Mouse (Mus musculus) forebrain, postnatal 0 days (tissue): Measurements from ENCODE around the gene Tacr2. TPM values are rescaled to one million over a fixed set of nuclear protein-coding genes. Genes with fewer than 3 reads are reported as not detected.

Experiments
- ATAC-seq: fragments of 200-750 bp; cut with Nextera tagmentation; 2 replicates; pipeline ENCODE4 v1.8.0; 2017; ENCODE audit warnings: mild to moderate bottlenecking, moderate library complexity
- DNase-seq: peaks from one replicate; pipeline ENCODE4 v3.0.0-alpha.2; 2015
- H3K27ac ChIP-seq: fragments of 300-500 bp; sonication (generic); 2 replicates; pipeline ENCODE4 v1.5.1; 2014; ENCODE audit warnings: low read depth, mild to moderate bottlenecking, antibody characterized with exemption, low read length, moderate library complexity, mixed read lengths
- H3K27me3 ChIP-seq: fragments of 300-500 bp; sonication (generic); 2 replicates; pipeline ENCODE4 v1.6.1; 2014; ENCODE audit warnings: mild to moderate bottlenecking, low read length, mixed read lengths; ENCODE audit not compliant: insufficient read depth
- H3K36me3 ChIP-seq: fragments of 300-500 bp; sonication (generic); 2 replicates; pipeline ENCODE4 v1.6.1; 2014; ENCODE audit warnings: mild to moderate bottlenecking, moderate library complexity; ENCODE audit not compliant: insufficient read depth
- H3K4me1 ChIP-seq: fragments of 300-500 bp; sonication (generic); 2 replicates; pipeline ENCODE4 v1.6.1; 2014; ENCODE audit warnings: antibody characterized with exemption; ENCODE audit not compliant: insufficient read depth
- H3K4me2 ChIP-seq: fragments of 300-500 bp; sonication (generic); 2 replicates; pipeline ENCODE4 v1.6.1; 2014; ENCODE audit warnings: low read depth, mild to moderate bottlenecking, moderate library complexity
- H3K4me3 ChIP-seq: fragments of 300-500 bp; sonication (generic); 2 replicates; pipeline ENCODE4 v1.5.1; 2014; ENCODE audit warnings: low read depth, low read length, mixed read lengths
- H3K9ac ChIP-seq: fragments of 300-500 bp; sonication (generic); 2 replicates; pipeline ENCODE4 v1.6.1; 2014; ENCODE audit warnings: mild to moderate bottlenecking
- H3K9me3 ChIP-seq: fragments of 300-500 bp; sonication (generic); 2 replicates; pipeline ENCODE4 v1.6.1; 2016; ENCODE audit warnings: low read length
- CTCF ChIP-seq: sonication (generic); IDR thresholded peaks from 2 replicates; pipeline ENCODE4 v1.5.1; 2016; ENCODE audit warnings: antibody characterized with exemption, control low read depth, low read depth
- WGBS: fragments of 180-500 bp; shearing (Covaris S2); extraction: QIAGEN DNeasy Blood & Tissue Kit; methylation state at CpG from one replicate; pipeline ENCODE4 v1.1.7; 2014; 5-methylcytosine and 5-hydroxymethylcytosine counted together
- polyA plus RNA-seq: library from polyadenylated mRNA; unstranded; fragments of >200 nt; fragmentation: Nextera tagmentation; extraction: Ambion mirVana; gene quantifications from 2 replicates; pipeline ENCODE4 v1.2.1, GENCODE M21; 2015
- total RNA-seq: library from RNA; depleted of rRNA; stranded (reverse); fragments of >200 nt; gene quantifications from 2 replicates; pipeline ENCODE4 v1.2.3, GENCODE M21; 2014; rRNA removed

Tacr2 gene
- total RNA-seq (not detected in 2 replicates), polyA plus RNA-seq (not detected in 2 replicates)

DNA sequence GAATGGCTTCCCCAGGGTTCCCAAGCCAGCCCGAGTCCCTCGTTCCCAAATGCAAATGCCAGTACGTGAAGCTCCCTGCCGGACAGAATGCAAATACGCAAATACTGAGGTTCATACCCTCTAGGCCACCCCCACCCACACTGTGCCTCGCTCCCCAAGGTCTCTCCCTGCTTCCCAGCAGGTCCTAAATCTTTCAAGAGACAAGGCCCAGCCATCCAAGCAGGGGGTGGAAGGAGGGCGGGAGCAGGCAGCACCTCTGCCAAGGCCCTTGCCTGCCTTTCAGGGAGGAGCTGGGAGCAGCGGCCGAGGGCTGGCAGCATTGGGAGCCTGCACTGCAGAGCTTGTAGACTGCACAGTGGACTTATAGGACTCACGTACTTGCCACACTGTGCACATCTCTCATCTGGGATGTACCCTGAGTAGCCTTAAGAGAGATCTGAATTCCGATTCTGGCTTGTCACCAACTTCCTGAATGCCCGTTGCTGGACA lies at the start of gene Tacr2:
Tacr2 (plus strand) TSS at position 439 of the 489 bp plus-strand sequence.
- Histone ChIP-seq H3K9me3 (no peaks in the 10 kb centered on the region), H3K4me2 (no peak within 1 kb of the TSS), H3K4me1 (no peaks in the 10 kb centered on the region), H3K4me3 (no peak within 1 kb of the TSS), H3K9ac (no peak within 1 kb of the TSS), H3K27ac (no peak within 1 kb of the TSS), H3K36me3 (no peaks in the 10 kb centered on the region), H3K27me3 (no peaks in the 10 kb centered on the region)
- DNase-seq (no peak), ATAC-seq (no peak)
- no peak for TF ChIP-seq CTCF
- 54% methylated on average over 12 of the region's 12 CpGs for WGBS

DNA sequence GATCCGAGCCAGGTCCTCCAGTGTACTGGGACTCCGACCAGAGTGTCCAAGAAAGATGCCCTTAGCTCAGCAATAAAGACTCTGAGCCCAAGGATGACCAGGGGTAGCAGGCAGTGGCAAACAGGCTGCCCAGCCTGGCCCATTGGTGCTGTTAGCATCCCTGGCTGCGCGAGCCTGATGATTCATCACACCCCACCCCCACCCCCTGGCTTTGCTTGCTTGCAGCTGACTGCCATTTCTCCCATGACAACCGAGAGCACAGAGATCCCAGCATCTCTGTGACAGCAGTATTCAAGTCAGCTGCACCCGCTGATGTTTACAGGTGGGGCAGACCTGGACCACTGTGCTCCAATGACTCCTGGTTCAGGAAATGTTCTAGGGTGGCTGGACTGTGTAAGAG lies 49.7 kb upstream of the Tacr2 start:
- WGBS: 81% methylated on average over 6 of the region's 6 CpGs

GRCm38 (mm10) chr10:62208241-62208896 lies 43.9 kb upstream of the Tacr2 start:
- Histone ChIP-seq H3K9me3 (no peaks in the 10 kb centered on the region), H3K4me3 (no peak overlapping the region), H3K4me1 (no peaks in the 10 kb centered on the region), H3K27ac (no peak overlapping the region), H3K27me3 (no peaks in the 10 kb centered on the region), H3K9ac (no peak overlapping the region), H3K4me2 (no peak overlapping the region), H3K36me3 (no peaks in the 10 kb centered on the region)
- WGBS: 80% methylated on average over 10 of the region's 10 CpGs
- DNase-seq: no peak
- no peak for TF ChIP-seq CTCF
- no peak for ATAC-seq

More for the DNA sequence above, 49.7 kb upstream of the Tacr2 start:
- no peak overlapping the region for H3K27ac ChIP-seq
- no peak for DNase-seq
- no peaks in the 10 kb centered on the region for H3K36me3 ChIP-seq
- H3K4me2 ChIP-seq: no peak overlapping the region
- no peak overlapping the region for H3K4me3 ChIP-seq
- H3K9me3 ChIP-seq: no peaks in the 10 kb centered on the region
- H3K27me3 ChIP-seq: no peaks in the 10 kb centered on the region
- H3K4me1 ChIP-seq: no peaks in the 10 kb centered on the region
- H3K9ac ChIP-seq: no peak overlapping the region
- TF ChIP-seq CTCF: no peak
- 0 out of 2 replicates have a peak, but pooled peaks have one; percentile 47 for ATAC-seq

DNA sequence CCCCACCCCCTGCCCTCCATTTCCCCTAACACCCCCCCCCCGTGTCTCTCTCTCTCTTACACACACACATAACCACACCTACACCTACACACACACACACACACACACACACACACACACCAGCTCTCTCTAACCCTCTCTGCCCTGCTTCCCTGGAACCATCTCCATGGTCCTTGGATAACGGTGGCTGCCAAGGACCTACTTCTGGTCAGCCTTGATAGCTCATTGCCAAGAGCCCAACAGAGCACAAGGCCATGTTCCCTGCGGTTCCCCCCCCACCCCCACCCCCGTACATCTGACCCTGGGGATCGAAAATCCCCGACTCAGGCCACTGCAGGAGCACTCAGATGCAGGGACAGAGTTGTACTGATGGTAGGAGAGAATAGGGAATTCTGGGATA lies 40.9 kb upstream of the Tacr2 start:
- H3K36me3 ChIP-seq: no peaks in the 10 kb centered on the region
- H3K4me1 ChIP-seq: no peaks in the 10 kb centered on the region
- no peak for ATAC-seq
- no peaks in the 10 kb centered on the region for H3K9me3 ChIP-seq
- H3K27ac ChIP-seq: no peak overlapping the region
- H3K4me2 ChIP-seq: no peak overlapping the region
- TF ChIP-seq CTCF: no peak
- no peak overlapping the region for H3K4me3 ChIP-seq
- 71% methylated on average over 6 of the region's 6 CpGs for WGBS
- DNase-seq: no peak
- H3K27me3 ChIP-seq: no peaks in the 10 kb centered on the region
- no peak overlapping the region for H3K9ac ChIP-seq

DNA sequence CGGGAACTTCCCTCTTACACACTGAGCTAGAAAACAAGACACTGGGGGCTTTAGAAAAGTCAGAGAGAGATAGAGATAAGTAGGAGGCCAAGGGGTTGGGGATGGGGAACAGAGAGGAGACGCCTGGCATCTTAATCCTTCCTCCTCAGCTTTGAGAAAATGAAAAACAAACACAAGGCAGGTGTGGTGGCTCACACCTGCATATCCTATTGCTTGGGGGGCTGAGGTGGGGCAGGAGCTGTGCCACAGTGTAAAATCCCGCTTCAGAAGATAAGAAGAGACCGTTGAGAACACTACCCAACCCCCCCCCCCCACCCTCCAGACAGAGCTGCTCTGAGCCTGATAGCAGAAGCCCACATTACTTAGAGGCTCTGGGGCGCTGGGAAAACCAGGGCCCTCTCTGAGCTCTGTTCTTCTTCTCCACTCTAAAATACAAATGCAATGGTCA lies 37.0 kb upstream of the Tacr2 start:
- Histone ChIP-seq H3K4me2 (no peak overlapping the region), H3K9ac (no peak overlapping the region), H3K27me3 (no peaks in the 10 kb centered on the region), H3K36me3 (no peaks in the 10 kb centered on the region), H3K9me3 (no peaks in the 10 kb centered on the region), H3K4me3 (no peak overlapping the region), H3K27ac (no peak overlapping the region), H3K4me1 (no peaks in the 10 kb centered on the region)
- no peak for ATAC-seq
- no peak for TF ChIP-seq CTCF
- 65% methylated on average over 5 of the region's 5 CpGs for WGBS
- no peak for DNase-seq

GRCm38 (mm10) chr10:62215633-62216032 lies 36.6 kb upstream of the Tacr2 start:
- Histone ChIP-seq H3K4me1 (no peaks in the 10 kb centered on the region), H3K4me2 (no peak overlapping the region), H3K27me3 (no peaks in the 10 kb centered on the region), H3K36me3 (no peaks in the 10 kb centered on the region), H3K27ac (no peak overlapping the region), H3K9me3 (no peaks in the 10 kb centered on the region), H3K9ac (no peak overlapping the region), H3K4me3 (no peak overlapping the region)
- no peak for TF ChIP-seq CTCF
- DNase-seq (no peak), ATAC-seq (no peak)
- WGBS: 97% methylated on average over 8 of the region's 8 CpGs

DNA sequence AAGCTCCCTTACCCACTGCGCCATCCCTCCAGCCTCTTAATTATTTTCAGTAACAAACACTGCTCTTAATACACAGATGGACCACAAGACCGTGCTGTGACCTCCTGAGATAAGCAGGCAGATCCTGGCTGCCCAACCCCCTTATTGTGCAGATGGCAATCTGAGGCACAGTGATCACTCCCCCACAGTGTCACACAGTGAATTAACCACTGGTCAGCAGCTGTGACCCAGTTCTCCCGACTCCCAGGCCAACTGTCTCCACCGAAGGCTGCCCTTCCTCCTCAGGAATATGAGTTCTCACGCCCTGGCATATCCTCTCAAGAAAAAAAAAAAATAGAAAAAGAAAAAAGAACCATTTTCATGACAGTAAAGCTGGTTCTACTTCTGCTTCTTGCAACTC lies 35.6 kb upstream of the Tacr2 start:
- no peaks in the 10 kb centered on the region for H3K4me1 ChIP-seq
- H3K27ac ChIP-seq: no peak overlapping the region
- WGBS: 61% methylated on average over 5 of the region's 5 CpGs
- H3K9me3 ChIP-seq: no peaks in the 10 kb centered on the region
- no peak for DNase-seq
- no peak for ATAC-seq
- no peaks in the 10 kb centered on the region for H3K36me3 ChIP-seq
- H3K4me2 ChIP-seq: no peak overlapping the region
- TF ChIP-seq CTCF: no peak
- no peak overlapping the region for H3K4me3 ChIP-seq
- no peak overlapping the region for H3K9ac ChIP-seq
- no peaks in the 10 kb centered on the region for H3K27me3 ChIP-seq
